Mouse (Mus musculus) heart, adult 2 months (tissue): ENCODE measurements around the gene Rpusd2. TPM values are rescaled to one million over a fixed set of nuclear protein-coding genes. Genes with fewer than 3 reads are reported as not detected.
A peak's percentile ranks its signal among the peaks of the same experiment; 100 is the strongest.

ENCODE experiments used
- DNase-seq, 2 experiments: peaks; one replicate each; pipeline ENCODE4 v3.0.0; 2021
- H3K27ac ChIP-seq: fragments of 200-600 bp; 2 replicates; pipeline ENCODE4 v1.8.1; 2022
- H3K27me3 ChIP-seq: fragments of 200-500 bp; 2 replicates; pipeline ENCODE4 v1.6.1; 2012; ENCODE audit warnings: mild to moderate bottlenecking, low read length, inconsistent platforms, mixed read lengths; ENCODE audit not compliant: control insufficient read depth, insufficient read depth
- H3K36me3 ChIP-seq: fragments of 200-500 bp; 2 replicates; pipeline ENCODE4 v1.6.1; 2012; ENCODE audit warnings: low read length, inconsistent platforms; ENCODE audit not compliant: control insufficient read depth, insufficient read depth
- H3K4me1 ChIP-seq: fragments of 200-500 bp; 2 replicates; pipeline ENCODE4 v1.6.1; 2011; ENCODE audit warnings: low read length; ENCODE audit not compliant: control insufficient read depth, insufficient read depth
- H3K4me3 ChIP-seq: fragments of 200-600 bp; 2 replicates; pipeline ENCODE4 v1.8.1; 2022
- H3K79me2 ChIP-seq: fragments of 200-500 bp; replicated peaks from 2 replicates; pipeline ENCODE4 v1.6.1; 2012; ENCODE audit warnings: mild to moderate bottlenecking, inconsistent platforms, low read length, moderate library complexity, mixed read lengths; ENCODE audit not compliant: control insufficient read depth, insufficient read depth
- H3K9ac ChIP-seq: fragments of 200-500 bp; 2 replicates; pipeline ENCODE4 v1.6.1; 2012; ENCODE audit warnings: low read depth, mild to moderate bottlenecking, control low read depth, inconsistent platforms, low read length, mixed read lengths
- CTCF ChIP-seq: fragments of 200-600 bp; IDR thresholded peaks from 2 replicates; pipeline ENCODE4 v1.8.1; 2022; ENCODE audit warnings: antibody characterized with exemption, mild to moderate bottlenecking, moderate library complexity
- EP300 ChIP-seq: fragments of 200-500 bp; IDR thresholded peaks from 2 replicates; pipeline ENCODE4 v1.6.1; 2011; ENCODE audit warnings: low read depth, low read length, control low read depth; ENCODE audit not compliant: insufficient read depth
- POLR2A ChIP-seq: fragments of 200-500 bp; IDR thresholded peaks from 2 replicates; pipeline ENCODE4 v1.6.1; 2011; ENCODE audit warnings: mild to moderate bottlenecking, low read depth, low read length, control low read depth; ENCODE audit not compliant: insufficient read depth
- WGBS: fragments of 180-500 bp; shearing (Covaris S2); methylation state at CpG from one replicate; pipeline ENCODE4 v1.1.7; 2018; 5-methylcytosine and 5-hydroxymethylcytosine counted together
- intact Hi-C: fragments of 180-260 bp; cut with DNase I; formaldehyde crosslinking; loops from one replicate; pipeline ENCODE4 v1.15.1; 2025
- long read RNA-seq: library from polyadenylated mRNA; stranded (forward); transcript quantifications from one replicate; pipeline ENCODE4 v2.0.0, GENCODE M21; 2021
- polyA plus RNA-seq: library from polyadenylated mRNA; depleted of rRNA; stranded (reverse); fragments of >200 nt; gene quantifications from 2 replicates; pipeline ENCODE4 v1.2.3, GENCODE M21; 2012; rRNA removed
- total RNA-seq, 2 experiments: library from RNA; stranded (reverse); gene quantifications; 2 replicates each; pipeline ENCODE4 v1.2.3; 2021

Gene Rpusd2
- 1 to 10 TPM; 4.1 to 5.1 TPM for total RNA-seq
- polyA plus RNA-seq = 3.4 and 5.7 TPM in 2 replicates
- long read RNA-seq, partial matches to known transcripts = 0 of 1 reads
- long read RNA-seq, other reads (novel, unspliced or antisense) = 0 of 1 reads

GRCm38 (mm10) chr2:119034656-119035396, at the start of gene Rpusd2:
Rpusd2 (plus strand) TSS chr2:119034790.
- peak; percentile 69; the same call in 1 of the 2 replicates for TF ChIP-seq EP300
- TF ChIP-seq POLR2A = peak; percentile 69
- peak; percentile 54 for TF ChIP-seq CTCF
- peak within 1 kb of the TSS; percentile 73 for H3K9ac ChIP-seq
- peak; percentile 89 to 93 for DNase-seq
- intact Hi-C loops = loop anchor here (2.0 to 5.0 kb wide), 2 partner anchors 77 to 256 kb away; partner anchors contain the start of gene Rad51
- under 1% methylated on average over 49 of the region's 49 CpGs for WGBS
- H3K36me3 ChIP-seq = no peaks in the 10 kb centered on the region
- H3K79me2 ChIP-seq = no peaks in the 10 kb centered on the region; the same call in 1 of the 2 replicates
- peak within 1 kb of the TSS; percentile 91 for H3K4me3 ChIP-seq
- no peaks in the 10 kb centered on the region for H3K27me3 ChIP-seq
- no peaks in the 10 kb centered on the region for H3K4me1 ChIP-seq
- H3K27ac ChIP-seq = peak within 1 kb of the TSS; percentile 77

DNA sequence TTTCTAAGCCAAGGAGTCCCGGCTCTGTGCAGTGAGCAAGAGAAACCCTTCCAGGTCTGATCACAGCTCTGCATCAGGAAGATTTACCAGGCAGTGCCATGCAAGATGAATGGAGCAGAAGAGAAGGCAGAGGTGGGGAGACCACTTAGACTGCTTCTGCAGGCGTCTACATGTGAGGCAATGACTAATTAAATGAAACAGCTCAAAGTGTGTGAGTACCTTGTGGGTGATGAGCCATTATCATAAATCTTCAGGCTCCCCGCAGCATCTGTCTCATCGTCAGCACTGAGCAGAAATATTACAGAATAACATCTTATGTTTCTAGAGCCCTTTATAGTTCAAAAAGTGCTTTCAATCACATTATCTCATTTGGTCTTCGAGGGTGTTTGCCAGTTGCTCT, 39.1 kb upstream of the Rpusd2 start:
- Histone ChIP-seq H3K36me3 (no peaks in the 10 kb centered on the region), H3K9ac (no peak overlapping the region), H3K4me1 (no peaks in the 10 kb centered on the region), H3K79me2 (no peaks in the 10 kb centered on the region), H3K27ac (no peak overlapping the region), H3K4me3 (no peak overlapping the region), H3K27me3 (no peaks in the 10 kb centered on the region)
- 68% methylated on average over 5 of the region's 5 CpGs for WGBS
- no peak for DNase-seq
- intact Hi-C loops = no loop called here
- TF ChIP-seq CTCF (no peak), POLR2A (no peak), EP300 (no peak)

DNA sequence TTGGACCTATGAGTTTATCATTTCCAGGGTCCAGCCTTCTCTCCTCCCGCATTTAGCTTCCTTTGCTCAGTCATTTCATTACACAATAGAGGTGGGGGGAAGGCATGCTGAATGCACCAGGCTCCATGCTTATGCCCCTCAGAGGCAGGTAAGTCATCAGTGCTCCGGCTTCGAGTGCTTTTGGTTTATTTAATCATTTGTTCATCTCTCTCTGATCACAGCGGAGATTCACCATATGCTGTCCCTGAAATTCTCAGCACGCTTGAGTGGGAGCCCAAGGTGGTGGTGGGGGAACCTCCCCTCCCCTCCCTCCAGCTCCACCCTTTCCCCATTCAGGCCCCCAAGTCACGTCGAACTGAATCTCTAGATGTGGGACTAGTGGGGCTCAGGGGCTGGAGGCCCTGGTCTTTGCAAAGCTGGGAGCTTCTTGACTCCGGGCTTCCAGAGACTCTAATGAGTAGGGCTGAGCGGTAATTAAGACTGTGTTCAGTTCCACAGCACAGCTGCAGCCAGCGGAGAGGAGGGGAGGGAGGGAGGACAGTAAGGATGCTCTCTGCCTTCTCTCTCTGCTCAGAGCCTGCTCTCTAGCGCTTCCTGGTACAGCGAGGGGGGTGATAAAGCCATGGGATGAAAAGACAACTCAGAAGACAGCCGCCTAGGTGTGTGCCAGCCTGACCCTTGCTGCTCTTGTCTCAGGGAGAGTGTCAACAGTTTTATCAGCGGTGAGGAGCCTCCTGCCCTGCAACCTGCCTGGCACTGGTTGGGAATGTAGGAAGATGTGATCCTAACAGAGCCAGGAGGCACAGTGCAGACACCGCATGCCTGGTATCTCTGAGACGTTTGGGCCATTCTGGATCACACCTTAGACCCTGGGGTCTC, 38.4 kb upstream of the Rpusd2 start:
- 61% methylated on average over 16 of the region's 16 CpGs for WGBS

DNA sequence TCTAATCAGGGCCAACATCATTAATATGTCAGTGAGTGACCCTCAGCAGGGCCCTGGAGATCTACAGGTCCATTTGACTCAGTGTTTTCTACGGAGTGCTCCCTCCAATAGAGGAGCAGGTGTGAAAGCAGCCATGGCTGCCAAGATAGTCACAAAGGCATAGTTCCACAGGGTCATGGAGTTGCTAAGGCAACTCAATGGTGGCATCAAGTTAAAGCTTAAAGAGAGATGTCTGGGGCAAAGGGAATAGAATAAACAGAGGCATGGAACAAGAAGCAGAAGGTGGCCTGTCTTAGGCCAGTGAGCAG, 37.8 kb upstream of the Rpusd2 start:
- Histone ChIP-seq H3K4me3 (no peak overlapping the region), H3K36me3 (no peaks in the 10 kb centered on the region), H3K79me2 (no peaks in the 10 kb centered on the region), H3K4me1 (no peaks in the 10 kb centered on the region), H3K9ac (no peak overlapping the region), H3K27ac (no peak overlapping the region), H3K27me3 (no peaks in the 10 kb centered on the region)
- 54% methylated on average over 1 of the region's 1 CpGs for WGBS
- no peak for DNase-seq
- TF ChIP-seq CTCF (no peak), EP300 (no peak), POLR2A (no peak)
- intact Hi-C loops = no loop called here

More for the DNA sequence above, 38.4 kb upstream of the Rpusd2 start:
- H3K27me3 ChIP-seq = no peaks in the 10 kb centered on the region
- no peaks in the 10 kb centered on the region for H3K79me2 ChIP-seq
- H3K4me1 ChIP-seq = no peaks in the 10 kb centered on the region
- no peak overlapping the region for H3K4me3 ChIP-seq
- no peak for DNase-seq
- intact Hi-C loops = no loop called here
- H3K9ac ChIP-seq = no peak overlapping the region
- H3K27ac ChIP-seq = no peak overlapping the region
- no peak for TF ChIP-seq POLR2A
- TF ChIP-seq EP300 = no peak
- no peak for TF ChIP-seq CTCF
- H3K36me3 ChIP-seq = no peaks in the 10 kb centered on the region

DNA sequence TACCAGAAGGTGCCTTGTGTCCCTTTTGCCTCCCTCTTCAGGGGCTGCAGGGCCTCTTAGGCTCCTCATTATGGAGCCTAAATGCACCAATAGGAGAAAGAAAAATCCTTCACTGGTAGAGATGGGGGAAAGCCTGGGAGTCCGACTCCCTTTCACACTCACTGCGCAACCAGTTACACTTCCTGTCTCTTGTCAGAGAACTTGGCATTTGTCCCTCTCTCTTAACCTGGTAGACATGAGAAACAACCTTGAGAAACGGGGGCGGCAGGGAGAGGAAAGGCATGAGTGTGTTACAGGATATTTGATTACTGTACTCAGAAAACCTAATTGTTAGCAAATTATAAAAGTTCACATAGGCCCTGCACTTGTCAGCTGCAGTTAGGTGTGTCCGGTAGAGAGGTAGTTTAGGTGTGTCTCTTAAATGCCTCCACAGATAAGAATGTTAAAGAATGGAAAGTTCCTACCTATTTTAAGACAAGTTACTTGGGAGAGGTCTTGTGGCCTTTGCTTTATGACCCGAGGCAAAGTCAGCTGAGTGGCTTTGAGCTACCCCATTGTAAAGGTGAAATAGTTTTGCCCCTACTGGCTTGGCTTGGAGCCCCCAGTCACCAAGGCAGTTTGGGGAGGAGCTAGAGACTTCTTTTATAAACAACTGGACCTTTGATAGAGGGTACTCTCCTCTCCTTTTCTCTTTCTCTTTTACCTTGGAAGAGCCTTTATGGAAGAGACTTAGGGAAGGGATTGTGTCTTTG, 36.3 kb upstream of the Rpusd2 start:
- TF ChIP-seq EP300 (no peak), POLR2A (no peak), CTCF (no peak)
- Histone ChIP-seq H3K79me2 (no peaks in the 10 kb centered on the region), H3K27me3 (no peaks in the 10 kb centered on the region), H3K9ac (no peak overlapping the region), H3K4me1 (no peaks in the 10 kb centered on the region), H3K4me3 (no peak overlapping the region), H3K27ac (no peak overlapping the region), H3K36me3 (no peaks in the 10 kb centered on the region)
- DNase-seq = no peak
- intact Hi-C loops = no loop called here
- WGBS = 46% methylated on average over 6 of the region's 6 CpGs
